Mouse (Mus musculus): ENCODE measurements around the gene Olfr763. TPM values are rescaled to one million over a fixed set of nuclear protein-coding genes. Genes with fewer than 3 reads are reported as not detected.
"Not testable (repeated sequence)": the region's sequence is repeated elsewhere in the genome, so short reads cannot be mapped to it uniquely, and the experiment has no call there.

Gene Olfr763
- polyA plus RNA-seq, 1 experiment from 2014 or later: not detected

DNA sequence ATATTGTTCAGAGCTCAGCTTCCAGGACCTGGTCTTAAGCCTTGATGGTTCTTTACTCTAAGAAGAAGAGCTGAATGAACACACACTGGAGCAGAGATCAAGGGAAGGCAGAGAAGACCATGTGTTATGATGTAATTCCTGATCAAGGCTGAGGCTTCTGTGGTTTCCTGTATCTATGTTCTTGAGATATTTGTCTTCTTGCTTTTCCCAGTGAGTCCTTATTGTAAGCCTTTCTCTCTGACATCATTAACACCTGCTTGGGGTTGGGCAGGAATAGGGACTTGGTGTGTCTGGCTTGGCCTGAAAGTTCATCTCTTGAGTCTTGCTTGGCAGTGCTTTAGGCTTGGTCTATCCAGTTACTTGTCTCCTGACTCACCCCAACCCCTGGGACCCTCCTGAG, 19.6 kb upstream of the Olfr763 start:
- no peak overlapping the region for H3K27ac ChIP-seq (replicated peaks)
- no peak for ATAC-seq (ENCODE audit: insufficient number of reproducible peaks, low FRiP score, low TSS enrichment, low read depth)
- no peaks in the 10 kb centered on the region for H3K4me1 ChIP-seq

DNA sequence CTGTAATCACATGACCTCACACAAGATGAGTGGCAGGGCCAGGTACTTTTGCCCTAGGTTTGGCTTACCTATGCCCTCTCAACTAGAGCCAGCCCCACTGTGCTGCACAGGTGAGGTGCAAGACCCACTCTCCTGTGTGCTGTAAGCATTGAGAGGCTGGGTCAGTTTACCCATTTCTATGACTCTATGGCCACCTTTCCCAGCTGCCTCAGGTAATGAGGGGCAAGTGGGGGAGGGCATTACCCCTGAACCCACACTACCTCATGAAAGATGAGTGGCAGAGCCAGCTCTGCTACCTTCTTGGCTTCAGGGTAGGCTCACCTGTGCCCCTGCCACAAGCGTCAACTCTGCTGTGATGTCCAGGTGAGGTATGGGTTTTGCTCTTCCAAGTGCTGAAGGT, 14.8 kb upstream of the Olfr763 start:
- 73% methylated on average over 1 of the region's 1 CpGs for WGBS
- Histone ChIP-seq H3K27ac (replicated peaks) (no peak overlapping the region), H3K4me3 (replicated peaks) (no peak overlapping the region), H3K27me3 (no peaks in the 10 kb centered on the region), H3K4me2 (replicated peaks) (no peak overlapping the region), H3K9ac (no peak overlapping the region), H3K36me3 (no peaks in the 10 kb centered on the region), H3K4me1 (no peaks in the 10 kb centered on the region), H3K9me3 (replicated peaks) (no peaks in the 10 kb centered on the region)
- ATAC-seq (ENCODE audit: insufficient number of reproducible peaks, low FRiP score, low TSS enrichment, low read depth): no peak

More for the DNA sequence above, 19.6 kb upstream of the Olfr763 start:
- Histone ChIP-seq H3K36me3 (no peaks in the 10 kb centered on the region), H3K4me3 (replicated peaks) (no peak overlapping the region), H3K9me3 (replicated peaks) (no peaks in the 10 kb centered on the region), H3K9ac (no peak overlapping the region), H3K4me2 (replicated peaks) (no peak overlapping the region), H3K27me3 (no peaks in the 10 kb centered on the region)

DNA sequence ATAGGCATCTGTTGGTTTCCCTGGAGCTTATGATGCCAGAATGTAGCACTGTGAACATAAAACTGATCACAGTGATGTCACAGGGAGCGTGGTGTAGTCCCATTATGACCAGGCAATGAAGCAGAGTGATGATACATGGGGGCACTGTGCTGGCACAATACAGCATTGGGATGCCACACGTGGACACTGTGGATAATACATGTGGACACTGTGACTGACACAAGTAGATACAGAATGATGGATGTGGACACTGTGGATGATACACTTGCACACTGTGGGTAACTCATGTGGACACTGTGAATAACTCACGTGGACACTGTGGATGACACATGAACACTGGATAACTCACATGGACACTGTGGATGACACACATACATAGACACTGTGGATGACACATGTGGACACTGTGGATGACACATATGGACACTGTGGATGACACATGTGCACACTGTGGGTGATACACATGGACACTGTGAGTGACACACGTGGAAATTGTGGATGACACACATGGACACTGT, 14.0 kb upstream of the Olfr763 start:
- H3K4me2 ChIP-seq (replicated peaks): no peak overlapping the region
- ATAC-seq (ENCODE audit: insufficient number of reproducible peaks, low FRiP score, low TSS enrichment, low read depth): no peak
- no peak overlapping the region for H3K27ac ChIP-seq (replicated peaks)
- no peaks in the 10 kb centered on the region for H3K9me3 ChIP-seq (replicated peaks)
- no peaks in the 10 kb centered on the region for H3K27me3 ChIP-seq
- no peaks in the 10 kb centered on the region for H3K4me1 ChIP-seq
- H3K9ac ChIP-seq: no peak overlapping the region
- no peaks in the 10 kb centered on the region for H3K36me3 ChIP-seq
- no peak overlapping the region for H3K4me3 ChIP-seq (replicated peaks)
- WGBS: 66% methylated on average over 4 of the region's 4 CpGs

GRCm38 (mm10) chr10:129004032-129004920, 6.3 kb upstream of the Olfr763 start:
- WGBS: 82% methylated on average over 14 of the region's 14 CpGs
- ATAC-seq (ENCODE audit: insufficient number of reproducible peaks, low FRiP score, low TSS enrichment, low read depth): no peak
- H3K9me3 ChIP-seq (replicated peaks): no peaks in the 10 kb centered on the region
- no peak overlapping the region for H3K9ac ChIP-seq
- no peaks in the 10 kb centered on the region for H3K4me1 ChIP-seq
- no peaks in the 10 kb centered on the region for H3K36me3 ChIP-seq
- H3K4me3 ChIP-seq (replicated peaks): no peak overlapping the region
- H3K27me3 ChIP-seq: no peaks in the 10 kb centered on the region
- H3K4me2 ChIP-seq (replicated peaks): no peak overlapping the region
- no peak overlapping the region for H3K27ac ChIP-seq (replicated peaks)

GRCm38 (mm10) chr10:129011511-129011910, 920 bp downstream of the Olfr763 start:
- not testable (repeated sequence) for H3K9me3 ChIP-seq (replicated peaks); H3K27me3 ChIP-seq; H3K4me2 ChIP-seq (replicated peaks); ATAC-seq (ENCODE audit: insufficient number of reproducible peaks, low FRiP score, low TSS enrichment, low read depth); H3K9ac ChIP-seq; H3K36me3 ChIP-seq; H3K4me1 ChIP-seq; H3K27ac ChIP-seq (replicated peaks); H3K4me3 ChIP-seq (replicated peaks)
- WGBS: 43% methylated on average over 2 of the region's 5 CpGs

DNA sequence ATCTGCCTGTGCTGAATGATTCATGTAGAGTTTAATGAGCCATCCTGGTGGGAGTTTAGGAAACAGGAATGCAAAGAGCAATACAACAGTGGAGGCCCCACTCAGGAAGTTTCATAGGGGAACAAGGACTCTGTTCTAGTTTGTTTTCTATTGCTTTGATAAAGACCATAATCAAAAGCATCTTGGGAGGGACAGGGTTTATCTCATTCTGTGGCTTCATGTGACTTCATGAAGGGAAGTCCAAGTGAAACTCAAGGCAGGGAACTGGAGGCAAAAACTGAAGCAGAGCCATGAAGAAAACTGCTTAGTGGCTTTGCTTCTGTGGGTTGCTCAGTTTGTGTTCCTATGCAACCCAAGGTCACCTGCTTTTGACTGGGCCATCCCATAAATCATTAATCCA, 3.9 kb downstream of the Olfr763 start:
- H3K9ac ChIP-seq: no peak overlapping the region
- no peaks in the 10 kb centered on the region for H3K27me3 ChIP-seq
- no peak overlapping the region for H3K4me2 ChIP-seq (replicated peaks)
- H3K36me3 ChIP-seq: no peaks in the 10 kb centered on the region
- ATAC-seq (ENCODE audit: insufficient number of reproducible peaks, low FRiP score, low TSS enrichment, low read depth): no peak
- no peaks in the 10 kb centered on the region for H3K4me1 ChIP-seq
- no peak overlapping the region for H3K4me3 ChIP-seq (replicated peaks)
- no peak overlapping the region for H3K27ac ChIP-seq (replicated peaks)
- H3K9me3 ChIP-seq (replicated peaks): no peaks in the 10 kb centered on the region

- Histone ChIP-seq H3K9ac (no peak overlapping the region), H3K27me3 (no peaks in the 10 kb centered on the region), H3K9me3 (replicated peaks) (no peaks in the 10 kb centered on the region), H3K4me3 (replicated peaks) (no peak overlapping the region), H3K4me2 (replicated peaks) (no peak overlapping the region), H3K36me3 (no peaks in the 10 kb centered on the region), H3K27ac (replicated peaks) (no peak overlapping the region), H3K4me1 (no peaks in the 10 kb centered on the region)
- ATAC-seq (ENCODE audit: insufficient number of reproducible peaks, low FRiP score, low TSS enrichment, low read depth): no peak
Observed at GRCm38 (mm10) chr10:129023319-129023718, 12.7 kb downstream of the Olfr763 start.

DNA sequence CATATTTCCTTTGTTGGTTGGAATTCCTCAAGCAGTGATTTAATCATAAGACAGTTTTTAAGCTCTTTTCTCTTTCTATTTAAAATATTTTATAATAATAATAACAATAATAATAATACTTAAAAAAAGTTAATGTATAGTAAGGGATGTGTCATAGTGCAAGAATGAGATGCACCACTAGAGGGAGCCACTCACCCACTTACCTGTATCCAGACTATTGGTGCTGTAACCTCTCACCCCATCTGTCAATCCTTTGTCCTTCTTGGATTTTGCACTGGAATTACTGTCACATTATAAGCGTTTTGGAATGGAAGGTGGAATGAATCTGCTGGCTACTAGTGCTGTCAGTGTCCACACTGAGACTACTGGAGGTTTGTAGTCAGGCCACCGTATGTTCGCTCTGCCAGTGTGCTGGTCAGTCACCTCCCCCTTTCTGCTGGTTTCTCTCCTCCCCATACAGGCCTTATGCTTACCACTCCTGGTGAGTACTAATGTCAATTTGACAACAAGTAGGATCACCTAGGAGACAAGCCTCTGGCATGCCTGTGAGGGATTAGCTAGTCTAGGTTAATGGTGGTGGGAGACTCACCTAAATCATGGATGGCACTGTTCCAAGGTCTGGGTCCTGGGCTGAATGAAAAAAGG, 15.5 kb downstream of the Olfr763 start:
- WGBS: 60% methylated on average over 3 of the region's 3 CpGs
- no peak overlapping the region for H3K4me2 ChIP-seq (replicated peaks)
- H3K36me3 ChIP-seq: no peaks in the 10 kb centered on the region
- H3K9me3 ChIP-seq (replicated peaks): no peaks in the 10 kb centered on the region
- no peak overlapping the region for H3K27ac ChIP-seq (replicated peaks)
- H3K4me3 ChIP-seq (replicated peaks): no peak overlapping the region
- no peak overlapping the region for H3K9ac ChIP-seq
- no peak for ATAC-seq (ENCODE audit: insufficient number of reproducible peaks, low FRiP score, low TSS enrichment, low read depth)
- no peaks in the 10 kb centered on the region for H3K27me3 ChIP-seq
- no peaks in the 10 kb centered on the region for H3K4me1 ChIP-seq

DNA sequence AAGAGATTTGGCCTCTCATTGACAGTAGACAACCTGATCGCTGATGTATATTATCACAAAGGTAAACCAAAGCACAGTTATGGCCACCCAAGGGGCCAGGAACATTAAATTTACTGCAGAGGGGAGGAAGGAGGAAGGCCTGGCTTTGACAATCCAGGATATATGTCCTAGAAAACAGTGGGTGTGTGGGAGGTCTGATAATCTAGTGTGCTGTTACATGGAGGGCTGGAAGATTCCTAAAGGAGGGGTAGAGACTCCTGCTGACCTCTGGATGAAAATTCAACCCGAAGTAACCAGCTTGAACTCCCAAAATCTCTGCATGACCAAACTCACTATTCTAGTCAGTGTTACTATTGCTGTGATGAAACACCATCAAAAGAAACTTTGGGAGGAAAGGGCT, 17.8 kb downstream of the Olfr763 start:
- no peak overlapping the region for H3K27ac ChIP-seq (replicated peaks)
- no peaks in the 10 kb centered on the region for H3K4me1 ChIP-seq
- H3K9me3 ChIP-seq (replicated peaks): no peaks in the 10 kb centered on the region
- no peaks in the 10 kb centered on the region for H3K36me3 ChIP-seq
- ATAC-seq (ENCODE audit: insufficient number of reproducible peaks, low FRiP score, low TSS enrichment, low read depth): no peak
- H3K27me3 ChIP-seq: no peaks in the 10 kb centered on the region
- H3K9ac ChIP-seq: no peak overlapping the region
- H3K4me2 ChIP-seq (replicated peaks): no peak overlapping the region
- WGBS: 83% methylated on average over 2 of the region's 2 CpGs
- H3K4me3 ChIP-seq (replicated peaks): no peak overlapping the region

DNA sequence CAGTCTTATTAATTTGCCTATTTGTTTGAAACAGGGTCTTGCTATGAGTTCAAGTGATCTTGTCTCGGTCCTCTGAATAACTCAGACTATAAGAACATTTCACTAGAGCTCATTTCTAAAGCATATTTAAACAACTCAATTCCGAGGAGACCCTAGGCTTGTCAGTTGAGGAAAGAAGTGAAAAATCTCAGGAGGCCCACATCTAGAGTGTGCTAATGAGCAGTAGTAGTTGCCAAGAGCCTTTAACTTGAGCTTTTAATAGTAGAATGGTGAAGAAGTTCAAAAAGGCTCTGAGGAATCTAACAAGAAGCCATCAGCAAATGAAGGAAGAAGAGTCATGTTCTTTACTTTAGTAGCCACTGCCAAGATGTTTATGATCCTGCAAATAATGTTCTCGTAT, 29.2 kb downstream of the Olfr763 start, which contains the start of gene Olfr764-ps1:
TSS of gene Olfr764-ps1 (minus strand) at position 101 of the 400 bp plus-strand sequence.
- Histone ChIP-seq H3K4me2 (replicated peaks) (no peak within 1 kb of the TSS), H3K36me3 (no peaks in the 10 kb centered on the region), H3K9me3 (replicated peaks) (no peaks in the 10 kb centered on the region), H3K27ac (replicated peaks) (no peak within 1 kb of the TSS), H3K9ac (no peak within 1 kb of the TSS), H3K27me3 (no peaks in the 10 kb centered on the region), H3K4me3 (replicated peaks) (no peak within 1 kb of the TSS), H3K4me1 (no peaks in the 10 kb centered on the region)
- WGBS: 75% methylated on average over 3 of the region's 3 CpGs
- no peak for ATAC-seq (ENCODE audit: insufficient number of reproducible peaks, low FRiP score, low TSS enrichment, low read depth)

GRCm38 (mm10) chr10:129049898-129050297, 39.3 kb downstream of the Olfr763 start, which contains the start of gene Olfr765:
Gene Olfr765 (minus strand): TSS chr10:129049998.
- not testable (repeated sequence) for H3K9ac ChIP-seq; H3K4me1 ChIP-seq; H3K27ac ChIP-seq (replicated peaks); H3K4me2 ChIP-seq (replicated peaks); H3K4me3 ChIP-seq (replicated peaks); H3K27me3 ChIP-seq; H3K36me3 ChIP-seq; ATAC-seq (ENCODE audit: insufficient number of reproducible peaks, low FRiP score, low TSS enrichment, low read depth); H3K9me3 ChIP-seq (replicated peaks)

All from embryonic facial prominence, embryonic 15.5 days (tissue).